Mouse (Mus musculus) natural killer cell, adult 2 months (primary cell): ENCODE data around the gene Tm9sf3.

Experiments used
- DNase-seq, 2 experiments: peaks; one replicate each; pipeline ENCODE4 v3.0.0; 2022; ENCODE audit warnings: low spot score in 2 of 2

Tm9sf3 gene

GRCm38 (mm10) chr19:41176881-41177280 is 86.9 kb downstream of the Tm9sf3 start:
- DNase-seq, result no peak

DNA sequence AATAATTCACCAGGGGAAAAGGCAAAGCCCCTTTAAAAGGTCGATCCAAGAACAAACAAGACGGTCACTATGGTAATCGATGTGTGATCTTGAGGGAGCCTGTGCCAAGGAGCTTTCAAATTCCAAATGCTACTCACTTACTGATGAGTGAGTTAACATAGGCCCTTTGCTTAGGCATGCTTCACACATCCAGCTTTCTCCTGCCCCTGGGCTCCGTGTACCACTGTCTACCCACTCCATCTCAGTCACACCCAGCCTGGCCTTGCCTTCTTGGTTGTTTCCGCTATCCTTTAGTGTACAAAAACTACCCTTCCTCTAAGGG is 97.9 kb downstream of the Tm9sf3 start:
- no peak for DNase-seq

- no peak for DNase-seq
These were observed 98.5 kb downstream of the Tm9sf3 start for GRCm38 (mm10) chr19:41165144-41165913.

DNA sequence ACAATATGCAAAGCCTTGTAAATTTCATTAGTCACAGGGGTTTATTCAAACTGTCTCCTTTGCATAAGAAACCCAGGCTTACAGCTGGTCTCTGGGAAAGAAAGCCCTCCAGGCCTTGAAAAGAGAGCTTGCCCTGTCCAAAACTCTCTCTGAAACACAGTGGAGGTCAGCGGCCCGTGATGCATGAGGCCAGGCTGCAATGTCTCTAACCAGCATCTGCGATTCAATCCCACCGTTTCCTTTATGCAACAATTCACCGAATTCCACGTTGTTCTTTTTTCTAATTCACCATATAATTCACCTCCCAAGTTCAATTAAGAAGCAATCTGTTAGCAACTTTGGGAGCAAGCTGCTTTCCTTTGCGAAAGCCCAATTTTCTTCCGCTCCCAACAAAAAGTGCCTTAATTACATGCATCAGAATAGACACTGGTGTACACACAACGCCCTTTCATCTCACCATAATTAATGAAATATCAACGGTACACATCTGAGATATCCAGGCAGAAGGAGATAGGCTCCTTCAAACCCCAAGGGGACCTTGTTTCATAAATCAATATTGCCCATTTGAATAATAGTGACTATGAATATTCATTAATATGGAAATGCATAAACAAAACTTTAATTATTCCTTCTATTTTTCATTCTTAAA is 99.2 kb downstream of the Tm9sf3 start:
- no peak for DNase-seq
